Mouse (Mus musculus) heart, embryonic 14.5 days (tissue): ENCODE measurements at regions not wholly inside any gene's neighbourhood (a gene's known extent, or its start where the extent isn't known, plus 50 kb on each side); places are given as distances from the start of the nearest gene placed in this dataset.

Experiments used
- ATAC-seq: fragments of 200-750 bp; cut with Nextera tagmentation; 2 replicates; pipeline ENCODE4 v1.8.0; 2017; ENCODE audit warnings: low read depth, moderate TSS enrichment; ENCODE audit not compliant: insufficient number of reproducible peaks, insufficient read depth, low FRiP score
- H3K27ac ChIP-seq, 2 experiments: fragments of 200-500 bp in 1 of 2; fragments of 300-500 bp in 1 of 2; sonication (generic) in 1 of 2; replicated peaks in 1 of 2; 2 replicates each; pipeline ENCODE4 v1.5.1; 2012 to 2014; ENCODE audit warnings: low read depth in 2 of 2, low read length in 2 of 2, control low read depth in 1 of 2, mild to moderate bottlenecking in 1 of 2, mixed read lengths in 1 of 2; ENCODE audit not compliant: control insufficient read depth in 1 of 2, insufficient read depth in 1 of 2
- H3K27me3 ChIP-seq: fragments of 300-500 bp; sonication (generic); 2 replicates; pipeline ENCODE4 v1.6.1; 2014; ENCODE audit warnings: mild to moderate bottlenecking, low read length, control low read depth; ENCODE audit not compliant: control insufficient read depth, insufficient read depth
- H3K36me3 ChIP-seq: fragments of 300-500 bp; sonication (generic); 2 replicates; pipeline ENCODE4 v1.6.1; 2014; ENCODE audit warnings: mild to moderate bottlenecking, control low read depth, low read length, mixed read lengths; ENCODE audit not compliant: control insufficient read depth, insufficient read depth
- H3K4me1 ChIP-seq, 2 experiments: fragments of 200-500 bp in 1 of 2; fragments of 300-500 bp in 1 of 2; sonication (generic) in 1 of 2; 2 replicates each; pipeline ENCODE4 v1.6.1; 2012 to 2014; ENCODE audit warnings: low read length in 2 of 2, control low read depth in 1 of 2, mixed read lengths in 1 of 2; ENCODE audit not compliant: control insufficient read depth in 2 of 2, insufficient read depth in 2 of 2
- H3K4me2 ChIP-seq: fragments of 300-500 bp; sonication (generic); 2 replicates; pipeline ENCODE4 v1.6.1; 2014; ENCODE audit warnings: mild to moderate bottlenecking, low read length
- H3K4me3 ChIP-seq, 2 experiments: fragments of 200-500 bp in 1 of 2; fragments of 300-500 bp in 1 of 2; sonication (generic) in 1 of 2; 2 replicates each; pipeline ENCODE4 v1.5.1; 2012 to 2014; ENCODE audit warnings: low read length in 2 of 2, mild to moderate bottlenecking in 2 of 2, control low read depth in 1 of 2, low read depth in 1 of 2, moderate library complexity in 1 of 2; ENCODE audit not compliant: control insufficient read depth in 1 of 2, insufficient read depth in 1 of 2
- H3K9ac ChIP-seq: fragments of 300-500 bp; sonication (generic); 2 replicates; pipeline ENCODE4 v1.6.1; 2014; ENCODE audit warnings: mild to moderate bottlenecking, low read length
- H3K9me3 ChIP-seq: fragments of 300-500 bp; sonication (generic); 2 replicates; pipeline ENCODE4 v1.6.1; 2016; ENCODE audit warnings: low read length, control low read depth; ENCODE audit not compliant: control insufficient read depth
- WGBS: fragments of 180-500 bp; shearing (Covaris S2); extraction: QIAGEN DNeasy Blood & Tissue Kit; methylation state at CpG from one replicate; pipeline ENCODE4 v1.1.7; 2014; 5-methylcytosine and 5-hydroxymethylcytosine counted together

GRCm38 (mm10) chr19:27076920-27077512 is 139.3 kb upstream of the Vldlr start:
- H3K9ac ChIP-seq = no peak overlapping the region
- no peak for ATAC-seq
- H3K4me2 ChIP-seq = no peak overlapping the region
- peak overlapping the region; percentile 33 to 62; a peak in 3 of 4 replicates for H3K27ac ChIP-seq
- no peak overlapping the region for H3K4me3 ChIP-seq
- 50% methylated on average over 4 of the region's 4 CpGs for WGBS
- no peaks in the 10 kb centered on the region for H3K27me3 ChIP-seq
- H3K4me1 ChIP-seq = peaks cover 5 to 9% of the 10 kb centered on the region in 2 experiments
- H3K9me3 ChIP-seq = no peaks in the 10 kb centered on the region
- no peaks in the 10 kb centered on the region for H3K36me3 ChIP-seq

DNA sequence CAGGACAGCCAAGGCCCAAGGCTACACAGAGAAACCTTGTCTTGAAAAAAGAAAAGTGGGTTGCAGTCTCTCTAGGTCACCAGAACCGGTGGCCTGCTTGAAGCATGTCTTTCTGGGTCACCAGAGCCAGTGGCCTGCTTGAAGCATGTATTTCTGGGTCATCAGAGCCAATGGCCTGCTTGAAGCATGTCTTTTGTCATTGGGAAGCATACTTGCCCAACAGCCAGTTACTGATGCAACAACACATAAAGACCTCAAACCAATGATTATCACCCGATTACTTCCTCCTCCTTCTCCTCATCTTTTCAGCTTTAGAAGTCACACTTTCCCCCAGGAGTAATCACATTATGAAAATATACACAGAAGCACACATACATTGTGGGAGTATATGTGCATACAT is 128.9 kb upstream of the Vldlr start:
- Histone ChIP-seq H3K4me3 (no peak overlapping the region), H3K9me3 (peaks cover 3% of the 10 kb centered on the region; the same call in 1 of the 2 replicates), H3K27me3 (no peaks in the 10 kb centered on the region), H3K27ac (no peak overlapping the region), H3K36me3 (no peaks in the 10 kb centered on the region), H3K9ac (no peak overlapping the region), H3K4me1 (peaks cover 0 to 4% of the 10 kb centered on the region in 2 experiments; a peak in 2 of 4 replicates), H3K4me2 (no peak overlapping the region)
- 74% methylated on average over 2 of the region's 2 CpGs for WGBS
- no peak for ATAC-seq

DNA sequence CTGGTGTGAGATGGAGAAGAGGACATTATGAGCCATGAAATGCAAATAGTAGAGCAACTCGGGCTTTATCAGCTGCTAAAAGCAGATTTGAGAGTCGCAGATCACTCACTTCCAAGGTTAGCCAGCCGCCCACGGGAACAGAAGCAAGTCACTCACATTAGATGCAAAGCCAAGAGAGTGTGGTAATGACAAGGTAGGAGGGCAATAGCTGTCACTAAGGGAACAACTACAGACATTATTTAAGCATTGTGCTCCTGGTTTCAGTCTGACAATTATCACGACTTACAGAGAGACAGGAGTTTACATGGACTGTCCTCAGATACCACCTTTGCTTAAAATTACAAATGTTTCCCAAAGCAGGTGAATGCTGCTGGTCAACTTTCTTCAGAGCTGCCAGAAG is 128.5 kb upstream of the Vldlr start:
- 43% methylated on average over 5 of the region's 5 CpGs for WGBS
- no peak for ATAC-seq

DNA sequence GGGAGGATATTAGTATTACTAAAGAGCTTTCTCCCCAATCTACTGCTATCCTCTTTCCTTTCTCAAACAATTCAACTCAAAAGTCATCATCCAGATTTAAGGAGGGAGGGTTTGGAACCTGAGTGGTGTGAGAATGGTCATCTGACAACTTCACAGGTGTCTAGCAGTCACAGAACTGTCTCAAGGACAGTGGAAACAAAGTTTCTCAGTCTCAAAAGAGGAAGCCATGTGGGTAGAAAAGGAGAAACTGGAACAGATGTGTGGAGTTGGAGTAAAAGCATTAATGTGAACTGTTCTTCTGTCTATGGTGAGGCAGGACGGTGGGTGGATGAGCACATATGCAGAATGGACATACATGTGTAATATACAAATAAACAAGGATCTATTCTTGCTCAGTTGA is 127.2 kb upstream of the Vldlr start:
- H3K27me3 ChIP-seq = no peaks in the 10 kb centered on the region
- no peak overlapping the region for H3K9ac ChIP-seq
- no peak for ATAC-seq
- peaks cover 3% of the 10 kb centered on the region; the same call in 1 of the 2 replicates for H3K9me3 ChIP-seq
- H3K4me3 ChIP-seq = no peak overlapping the region
- WGBS = 92% methylated on average over 1 of the region's 1 CpGs
- no peak overlapping the region for H3K27ac ChIP-seq
- H3K36me3 ChIP-seq = no peaks in the 10 kb centered on the region
- no peak overlapping the region for H3K4me2 ChIP-seq
- peaks cover 0 to 4% of the 10 kb centered on the region in 2 experiments; a peak in 2 of 4 replicates for H3K4me1 ChIP-seq

More for the DNA sequence above, 128.5 kb upstream of the Vldlr start:
- Histone ChIP-seq H3K4me1 (peaks cover 0 to 4% of the 10 kb centered on the region in 2 experiments; a peak in 2 of 4 replicates), H3K9ac (no peak overlapping the region), H3K9me3 (peaks cover 3% of the 10 kb centered on the region; the same call in 1 of the 2 replicates), H3K36me3 (no peaks in the 10 kb centered on the region), H3K27ac (no peak overlapping the region), H3K4me3 (no peak overlapping the region), H3K4me2 (no peak overlapping the region), H3K27me3 (no peaks in the 10 kb centered on the region)

- 96% methylated on average over 2 of the region's 2 CpGs for WGBS
- peaks cover 0 to 4% of the 10 kb centered on the region in 2 experiments; a peak in 2 of 4 replicates for H3K4me1 ChIP-seq
- no peak overlapping the region for H3K4me3 ChIP-seq
- no peak overlapping the region for H3K4me2 ChIP-seq
- H3K9ac ChIP-seq = no peak overlapping the region
- H3K27ac ChIP-seq = no peak overlapping the region
- H3K9me3 ChIP-seq = no peaks in the 10 kb centered on the region
- ATAC-seq = no peak
- H3K27me3 ChIP-seq = no peaks in the 10 kb centered on the region
- H3K36me3 ChIP-seq = no peaks in the 10 kb centered on the region
Measured at GRCm38 (mm10) chr19:27091603-27092002, 124.7 kb upstream of the Vldlr start.

GRCm38 (mm10) chr19:27094777-27095478 is 121.4 kb upstream of the Vldlr start:
- ATAC-seq = no peak
- WGBS = 77% methylated on average over 13 of the region's 13 CpGs

GRCm38 (mm10) chr19:27099921-27100320 is 116.4 kb upstream of the Vldlr start:
- no peak overlapping the region for H3K4me3 ChIP-seq
- no peaks in the 10 kb centered on the region for H3K36me3 ChIP-seq
- H3K27me3 ChIP-seq = no peaks in the 10 kb centered on the region
- H3K4me2 ChIP-seq = no peak overlapping the region
- peak overlapping the region; percentile 83 to 89 for H3K27ac ChIP-seq
- peak; percentile 88 for ATAC-seq
- 47% methylated on average over 1 of the region's 1 CpGs for WGBS
- H3K4me1 ChIP-seq = peaks cover 14 to 20% of the 10 kb centered on the region in 2 experiments
- H3K9ac ChIP-seq = 0 out of 2 replicates have a peak overlapping the region, but pooled peaks have one; percentile 26
- no peaks in the 10 kb centered on the region for H3K9me3 ChIP-seq

More at GRCm38 (mm10) chr19:27094777-27095478, 121.4 kb upstream of the Vldlr start:
- Histone ChIP-seq H3K27ac (no peak overlapping the region), H3K36me3 (no peaks in the 10 kb centered on the region), H3K9ac (no peak overlapping the region), H3K4me3 (no peak overlapping the region), H3K4me2 (no peak overlapping the region), H3K4me1 (peaks cover 0 to 9% of the 10 kb centered on the region in 2 experiments), H3K27me3 (no peaks in the 10 kb centered on the region), H3K9me3 (no peaks in the 10 kb centered on the region)
